Mouse (Mus musculus) gastrocnemius, postnatal 36 days (tissue): ENCODE results near the gene Pmel. TPM values are rescaled to one million over a fixed set of nuclear protein-coding genes. Genes with fewer than 3 reads are reported as not detected.
"Not testable (repeated sequence)": the region's sequence is repeated elsewhere in the genome, so short reads cannot be mapped to it uniquely, and the experiment has no call there.

Experiments
- DNase-seq, 2 experiments: peaks; one replicate each; pipeline ENCODE4 v3.0.0; 2022
- intact Hi-C: fragments of 180-260 bp; cut with DNase I; formaldehyde crosslinking; loops from one replicate; pipeline ENCODE4 v1.15.1; 2025
- total RNA-seq, 2 experiments: library from RNA; stranded (reverse); gene quantifications; 2 replicates each; pipeline ENCODE4 v1.2.3; 2021

The Pmel gene
- total RNA-seq, 2 experiments from 2014 or later: 0.22 TPM; not detected in 1

GRCm38 (mm10) chr10:128699611-128700010 lies 4.4 kb upstream of the Pmel start:
- no peak for DNase-seq
- intact Hi-C loops: loop anchor here (5.0 kb wide), 1 partner anchor 43 kb away; the partner anchor contains the start of gene Dgka

- no peak for DNase-seq
- intact Hi-C loops: loop anchor here (5.0 kb wide), 1 partner anchor 42 kb away; the partner anchor contains the start of gene Dgka
These were observed 3.3 kb upstream of the Pmel start for GRCm38 (mm10) chr10:128700712-128701111.

- no peak for DNase-seq
- intact Hi-C loops: loop anchor here (5.0 kb wide), 1 partner anchor 40 kb away; the partner anchor contains the start of gene Dgka
These were observed 1.5 kb upstream of the Pmel start for GRCm38 (mm10) chr10:128702328-128703007.

- DNase-seq: peak; percentile 89 to 92
- intact Hi-C loops: loop anchor here (5.0 kb wide), 1 partner anchor 38 kb away; the partner anchor contains the start of gene Dgka
These were observed 709 bp downstream of the Pmel start, which contains the start of gene Cdk2 for GRCm38 (mm10) chr10:128704491-128705316. Cdk2 (minus strand) TSS chr10:128705031.

GRCm38 (mm10) chr10:128705317-128705693 lies 1.3 kb downstream of the Pmel start:
- intact Hi-C loops: no loop called here
- no peak for DNase-seq

GRCm38 (mm10) chr10:128711318-128711717 lies 7.3 kb downstream of the Pmel start:
- DNase-seq, intact Hi-C loops: not testable (repeated sequence)

GRCm38 (mm10) chr10:128715559-128716537 lies 11.9 kb downstream of the Pmel start:
- no peak for DNase-seq
- intact Hi-C loops: no loop called here

- intact Hi-C loops, DNase-seq: not testable (repeated sequence)
These were observed 21.5 kb downstream of the Pmel start for GRCm38 (mm10) chr10:128725466-128725865.

GRCm38 (mm10) chr10:128728059-128728458 lies 24.1 kb downstream of the Pmel start:
- no peak for DNase-seq
- intact Hi-C loops: no loop called here

GRCm38 (mm10) chr10:128731002-128731433 lies 27.0 kb downstream of the Pmel start:
- peak; percentile 58 to 74 for DNase-seq
- intact Hi-C loops: loop anchor here (2.0 kb wide), 1 partner anchor 164 kb away; no protein-coding TSS in a partner anchor

GRCm38 (mm10) chr10:128731992-128732391 lies 28.0 kb downstream of the Pmel start:
- intact Hi-C loops: loop anchor here (2.0 kb wide), 1 partner anchor 163 kb away; no protein-coding TSS in a partner anchor
- no peak for DNase-seq

GRCm38 (mm10) chr10:128737435-128737834 lies 33.4 kb downstream of the Pmel start:
- intact Hi-C loops: loop anchor here (5.0 kb wide), 1 partner anchor 90 kb away; no protein-coding TSS in a partner anchor
- DNase-seq: no peak

GRCm38 (mm10) chr10:128740296-128740695 lies 36.3 kb downstream of the Pmel start:
- DNase-seq: no peak
- intact Hi-C loops: loop anchor here (5.0 kb wide), 1 partner anchor 38 kb away; the partner anchor contains the start of gene Pmel

GRCm38 (mm10) chr10:128742616-128743015 lies 38.6 kb downstream of the Pmel start:
- DNase-seq: no peak
- intact Hi-C loops: loop anchor here (5.0 kb wide), 1 partner anchor 40 kb away; the partner anchor contains the start of gene Pmel

GRCm38 (mm10) chr10:128743235-128743634 lies 39.2 kb downstream of the Pmel start:
- no peak for DNase-seq

GRCm38 (mm10) chr10:128743791-128744191 lies 39.8 kb downstream of the Pmel start:
- intact Hi-C loops: loop anchor here (5.0 kb wide), 1 partner anchor 41 kb away; the partner anchor contains the start of gene Pmel

More at GRCm38 (mm10) chr10:128743235-128743634, 39.2 kb downstream of the Pmel start:
- intact Hi-C loops: loop anchor here (5.0 kb wide), 1 partner anchor 41 kb away; the partner anchor contains the start of gene Pmel

GRCm38 (mm10) chr10:128744211-128744610 lies 40.2 kb downstream of the Pmel start:
- intact Hi-C loops: loop anchor here (5.0 kb wide), 1 partner anchor 42 kb away; the partner anchor contains the start of gene Pmel

More at GRCm38 (mm10) chr10:128743791-128744191, 39.8 kb downstream of the Pmel start:
- peak; percentile 57 to 68 for DNase-seq

GRCm38 (mm10) chr10:128744680-128745601 lies 40.9 kb downstream of the Pmel start, which contains the start of gene Dgka:
Dgka (minus strand) TSS chr10:128744855.
- DNase-seq: no peak
- intact Hi-C loops: loop anchor here (5.0 kb wide), 1 partner anchor 43 kb away; the partner anchor contains the start of gene Pmel

More at GRCm38 (mm10) chr10:128744211-128744610, 40.2 kb downstream of the Pmel start:
- no peak for DNase-seq
